Mouse (Mus musculus) heart, embryonic 11.5 days (tissue): Measurements from ENCODE around the gene Tnfsf14. TPM values are rescaled to one million over a fixed set of nuclear protein-coding genes. Genes with fewer than 3 reads are reported as not detected.

Experiments
- ATAC-seq: fragments of 200-750 bp; cut with Nextera tagmentation; replicated peaks from 2 replicates; pipeline ENCODE4 v1.8.0; 2017; ENCODE audit warnings: moderate library complexity; ENCODE audit not compliant: insufficient number of reproducible peaks, low FRiP score, low TSS enrichment
- H3K27ac ChIP-seq: fragments of 300-500 bp; sonication (generic); 2 replicates; pipeline ENCODE4 v1.5.1; 2014; ENCODE audit warnings: mild to moderate bottlenecking, low read depth, low read length
- H3K27me3 ChIP-seq: fragments of 300-500 bp; sonication (generic); 2 replicates; pipeline ENCODE4 v1.6.1; 2014; ENCODE audit warnings: mild to moderate bottlenecking, low read length, mixed read lengths; ENCODE audit not compliant: control insufficient read depth, insufficient read depth
- H3K36me3 ChIP-seq: fragments of 300-500 bp; sonication (generic); 2 replicates; pipeline ENCODE4 v1.6.1; 2014; ENCODE audit warnings: mild to moderate bottlenecking, low read length, moderate library complexity, mixed read lengths; ENCODE audit not compliant: control insufficient read depth, insufficient read depth
- H3K4me1 ChIP-seq: fragments of 300-500 bp; sonication (generic); 2 replicates; pipeline ENCODE4 v1.6.1; 2014; ENCODE audit warnings: low read length; ENCODE audit not compliant: control insufficient read depth, insufficient read depth
- H3K4me2 ChIP-seq: fragments of 300-500 bp; sonication (generic); 2 replicates; pipeline ENCODE4 v1.6.1; 2014; ENCODE audit warnings: mild to moderate bottlenecking, moderate library complexity
- H3K4me3 ChIP-seq: fragments of 300-500 bp; sonication (generic); 2 replicates; pipeline ENCODE4 v1.5.1; 2014; ENCODE audit warnings: low read depth, low read length
- H3K9ac ChIP-seq: fragments of 300-500 bp; sonication (generic); 2 replicates; pipeline ENCODE4 v1.6.1; 2014; ENCODE audit warnings: mild to moderate bottlenecking, low read depth, low read length, moderate library complexity
- H3K9me3 ChIP-seq: fragments of 300-500 bp; sonication (generic); replicated peaks from 2 replicates; pipeline ENCODE4 v1.6.1; 2016; ENCODE audit warnings: low read length; ENCODE audit not compliant: control insufficient read depth
- WGBS: fragments of 180-500 bp; shearing (Covaris S2); extraction: QIAGEN DNeasy Blood & Tissue Kit; methylation state at CpG from one replicate; pipeline ENCODE4 v1.1.7; 2014; ENCODE audit not compliant: insufficient replicate concordance; 5-methylcytosine and 5-hydroxymethylcytosine counted together
- polyA plus RNA-seq: library from polyadenylated mRNA; unstranded; fragments of >200 nt; fragmentation: Nextera tagmentation; extraction: Ambion mirVana; gene quantifications from 2 replicates; pipeline ENCODE4 v1.2.1, GENCODE M21; 2014

The Tnfsf14 gene
- polyA plus RNA-seq, 1 experiment from 2014 or later = 0.27 TPM

- Histone ChIP-seq H3K36me3 (no peaks in the 10 kb centered on the region), H3K27me3 (0 out of 2 replicates have a peak, but pooled peaks cover 2% of the 10 kb centered on the region), H3K4me2 (no peak overlapping the region), H3K9me3 (no peaks in the 10 kb centered on the region), H3K4me1 (no peaks in the 10 kb centered on the region), H3K4me3 (no peak overlapping the region), H3K9ac (no peak overlapping the region), H3K27ac (no peak overlapping the region)
- WGBS = 66% methylated on average over 12 of the region's 12 CpGs
- no peak for ATAC-seq
Observed at GRCm38 (mm10) chr17:57218335-57218900, 24.4 kb upstream of the Tnfsf14 start.

GRCm38 (mm10) chr17:57214676-57215387, 20.9 kb upstream of the Tnfsf14 start:
- H3K27ac ChIP-seq = no peak overlapping the region
- H3K27me3 ChIP-seq = 0 out of 2 replicates have a peak, but pooled peaks cover 2% of the 10 kb centered on the region
- H3K36me3 ChIP-seq = no peaks in the 10 kb centered on the region
- no peaks in the 10 kb centered on the region for H3K9me3 ChIP-seq
- no peak for ATAC-seq
- 36% methylated on average over 13 of the region's 13 CpGs for WGBS
- no peaks in the 10 kb centered on the region for H3K4me1 ChIP-seq
- H3K4me3 ChIP-seq = no peak overlapping the region
- H3K4me2 ChIP-seq = no peak overlapping the region
- no peak overlapping the region for H3K9ac ChIP-seq

- H3K9ac ChIP-seq = no peak overlapping the region
- H3K9me3 ChIP-seq = no peaks in the 10 kb centered on the region
- 0 out of 2 replicates have a peak, but pooled peaks cover 2% of the 10 kb centered on the region for H3K27me3 ChIP-seq
- ATAC-seq = no peak
- WGBS = 57% methylated on average over 9 of the region's 9 CpGs
- H3K4me2 ChIP-seq = no peak overlapping the region
- H3K27ac ChIP-seq = no peak overlapping the region
- H3K4me1 ChIP-seq = no peaks in the 10 kb centered on the region
- H3K4me3 ChIP-seq = no peak overlapping the region
- no peaks in the 10 kb centered on the region for H3K36me3 ChIP-seq
Observed at GRCm38 (mm10) chr17:57211501-57211900, 17.5 kb upstream of the Tnfsf14 start.

GRCm38 (mm10) chr17:57209330-57209729, 15.4 kb upstream of the Tnfsf14 start:
- no peak overlapping the region for H3K4me2 ChIP-seq
- no peak overlapping the region for H3K27ac ChIP-seq
- H3K4me3 ChIP-seq = no peak overlapping the region
- no peaks in the 10 kb centered on the region for H3K9me3 ChIP-seq
- H3K4me1 ChIP-seq = no peaks in the 10 kb centered on the region
- 66% methylated on average over 4 of the region's 4 CpGs for WGBS
- no peak for ATAC-seq
- H3K9ac ChIP-seq = no peak overlapping the region
- H3K27me3 ChIP-seq = no peaks in the 10 kb centered on the region
- no peaks in the 10 kb centered on the region for H3K36me3 ChIP-seq

GRCm38 (mm10) chr17:57207938-57208337, 14.0 kb upstream of the Tnfsf14 start:
- no peaks in the 10 kb centered on the region for H3K27me3 ChIP-seq
- H3K4me2 ChIP-seq = no peak overlapping the region
- no peaks in the 10 kb centered on the region for H3K36me3 ChIP-seq
- no peak overlapping the region for H3K9ac ChIP-seq
- WGBS = 78% methylated on average over 3 of the region's 3 CpGs
- no peaks in the 10 kb centered on the region for H3K9me3 ChIP-seq
- H3K27ac ChIP-seq = no peak overlapping the region
- H3K4me3 ChIP-seq = no peak overlapping the region
- no peaks in the 10 kb centered on the region for H3K4me1 ChIP-seq
- ATAC-seq = no peak

- no peak for ATAC-seq
- 72% methylated on average over 10 of the region's 10 CpGs for WGBS
- Histone ChIP-seq H3K4me2 (no peak overlapping the region), H3K4me1 (no peaks in the 10 kb centered on the region), H3K36me3 (no peaks in the 10 kb centered on the region), H3K4me3 (no peak overlapping the region), H3K27me3 (no peaks in the 10 kb centered on the region), H3K9me3 (no peaks in the 10 kb centered on the region), H3K27ac (no peak overlapping the region), H3K9ac (no peak overlapping the region)
Observed at GRCm38 (mm10) chr17:57201841-57202724, 8.1 kb upstream of the Tnfsf14 start.

GRCm38 (mm10) chr17:57198252-57198651, 4.3 kb upstream of the Tnfsf14 start:
- no peaks in the 10 kb centered on the region for H3K27me3 ChIP-seq
- WGBS = 61% methylated on average over 3 of the region's 3 CpGs
- H3K9ac ChIP-seq = no peak overlapping the region
- no peak overlapping the region for H3K4me2 ChIP-seq
- no peak overlapping the region for H3K4me3 ChIP-seq
- no peaks in the 10 kb centered on the region for H3K9me3 ChIP-seq
- no peak for ATAC-seq
- H3K4me1 ChIP-seq = no peaks in the 10 kb centered on the region
- no peak overlapping the region for H3K27ac ChIP-seq
- no peaks in the 10 kb centered on the region for H3K36me3 ChIP-seq

- Histone ChIP-seq H3K4me3 (no peak overlapping the region), H3K4me1 (no peaks in the 10 kb centered on the region), H3K36me3 (no peaks in the 10 kb centered on the region), H3K9ac (no peak overlapping the region), H3K4me2 (no peak overlapping the region), H3K9me3 (no peaks in the 10 kb centered on the region), H3K27me3 (no peaks in the 10 kb centered on the region), H3K27ac (no peak overlapping the region)
- ATAC-seq = no peak
- 75% methylated on average over 8 of the region's 8 CpGs for WGBS
Observed at GRCm38 (mm10) chr17:57195326-57196010, 1.5 kb upstream of the Tnfsf14 start.
